Mouse (Mus musculus) forebrain, embryonic 15.5 days (tissue): ENCODE measurements around the gene Nsl1. TPM values are rescaled to one million over a fixed set of nuclear protein-coding genes. Genes with fewer than 3 reads are reported as not detected.

Source experiments
- ATAC-seq: fragments of 200-750 bp; cut with Nextera tagmentation; replicated peaks from 2 replicates; pipeline ENCODE4 v1.8.0; 2017; ENCODE audit warnings: mild to moderate bottlenecking, moderate TSS enrichment, moderate library complexity
- H3K27ac ChIP-seq: fragments of 300-500 bp; sonication (generic); replicated peaks from 2 replicates; pipeline ENCODE4 v1.5.1; 2015; ENCODE audit warnings: mild to moderate bottlenecking, inconsistent platforms
- H3K27me3 ChIP-seq: fragments of 300-500 bp; sonication (generic); 2 replicates; pipeline ENCODE4 v1.6.1; 2015; ENCODE audit warnings: inconsistent platforms
- H3K36me3 ChIP-seq: fragments of 300-500 bp; sonication (generic); 2 replicates; pipeline ENCODE4 v1.6.1; 2015; ENCODE audit warnings: mild to moderate bottlenecking, inconsistent platforms
- H3K4me1 ChIP-seq: fragments of 300-500 bp; sonication (generic); 2 replicates; pipeline ENCODE4 v1.6.1; 2015; ENCODE audit warnings: inconsistent platforms
- H3K4me2 ChIP-seq: fragments of 300-500 bp; sonication (generic); replicated peaks from 2 replicates; pipeline ENCODE4 v1.6.1; 2015; ENCODE audit warnings: mild to moderate bottlenecking, inconsistent platforms
- H3K4me3 ChIP-seq: fragments of 300-500 bp; sonication (generic); 2 replicates; pipeline ENCODE4 v1.5.1; 2015; ENCODE audit warnings: mild to moderate bottlenecking, inconsistent platforms
- H3K9ac ChIP-seq: fragments of 300-500 bp; sonication (generic); replicated peaks from 2 replicates; pipeline ENCODE4 v1.6.1; 2015; ENCODE audit warnings: mild to moderate bottlenecking, inconsistent platforms
- H3K9me3 ChIP-seq: fragments of 300-500 bp; sonication (generic); 2 replicates; pipeline ENCODE4 v1.6.1; 2016; ENCODE audit warnings: inconsistent platforms
- WGBS: fragments of 180-500 bp; shearing (Covaris S2); methylation state at CpG from one replicate; pipeline ENCODE4 v1.1.7; 2015; ENCODE audit warnings: mixed read lengths; 5-methylcytosine and 5-hydroxymethylcytosine counted together
- polyA plus RNA-seq: library from polyadenylated mRNA; unstranded; fragments of >200 nt; fragmentation: Nextera tagmentation; extraction: Ambion mirVana; gene quantifications from 2 replicates; pipeline ENCODE4 v1.2.1, GENCODE M21; 2015

Gene Nsl1
- polyA plus RNA-seq, 1 experiment from 2014 or later = 10.5 TPM

DNA sequence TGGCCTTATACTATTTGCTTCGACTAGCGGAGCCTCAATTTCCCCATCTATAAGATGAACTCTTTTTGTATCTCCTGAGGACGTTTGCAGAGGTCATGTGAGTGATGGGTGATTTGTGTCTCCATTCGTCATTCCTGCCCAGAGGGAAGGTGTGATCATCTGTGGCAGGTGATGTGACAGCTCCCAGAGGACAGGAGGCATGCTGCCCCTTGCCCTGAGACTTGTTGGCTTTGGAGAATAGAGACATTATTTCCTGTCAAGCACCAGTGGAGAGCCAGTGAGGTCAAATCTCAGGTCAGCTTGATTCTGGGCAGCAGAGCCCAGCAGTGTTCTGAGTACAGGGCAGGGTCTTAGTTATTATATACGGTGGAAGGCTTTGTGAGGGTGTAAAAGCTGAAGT, 36.3 kb downstream of the Nsl1 start:
- Histone ChIP-seq H3K4me2 (no peak overlapping the region), H3K9me3 (no peaks in the 10 kb centered on the region)

DNA sequence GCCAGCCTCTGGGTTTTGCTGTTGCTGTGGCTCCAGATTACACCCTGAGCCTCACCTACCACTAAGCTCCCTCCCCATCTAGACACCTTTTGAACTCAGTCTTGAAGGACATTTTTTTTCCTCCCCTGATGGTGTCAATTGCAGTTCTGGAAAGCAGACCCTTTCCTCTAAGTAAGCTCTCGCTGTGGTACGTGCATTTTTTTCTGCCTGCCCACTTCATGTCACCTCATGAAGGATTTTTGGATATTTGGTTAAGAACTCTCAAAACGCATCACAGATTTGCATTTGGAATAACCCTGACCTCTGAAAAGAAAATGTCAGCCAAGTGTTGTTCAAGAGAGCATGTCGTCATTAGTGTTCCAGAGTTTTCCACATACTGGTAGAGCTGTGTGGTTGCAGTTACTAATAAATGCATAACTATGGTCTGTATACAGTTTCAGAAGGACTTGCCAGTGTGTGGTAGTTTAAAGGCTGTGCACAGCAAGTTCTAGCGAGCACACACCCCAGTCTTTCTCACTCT, 37.0 kb downstream of the Nsl1 start:
- Histone ChIP-seq H3K9me3 (no peaks in the 10 kb centered on the region), H3K4me2 (no peak overlapping the region), H3K36me3 (no peaks in the 10 kb centered on the region), H3K9ac (no peak overlapping the region), H3K27me3 (peaks cover 15% of the 10 kb centered on the region), H3K4me1 (peaks cover 10% of the 10 kb centered on the region), H3K27ac (no peak overlapping the region), H3K4me3 (no peak overlapping the region)
- 71% methylated on average over 5 of the region's 5 CpGs for WGBS
- ATAC-seq = no peak

More for the DNA sequence above, 36.3 kb downstream of the Nsl1 start:
- WGBS = 49% methylated on average over 5 of the region's 5 CpGs
- Histone ChIP-seq H3K27me3 (peaks cover 15% of the 10 kb centered on the region), H3K4me3 (peak overlapping the region; percentile 52; the same call in 1 of the 2 replicates), H3K27ac (no peak overlapping the region), H3K4me1 (peaks cover 10% of the 10 kb centered on the region), H3K36me3 (no peaks in the 10 kb centered on the region), H3K9ac (no peak overlapping the region)
- ATAC-seq = no peak

DNA sequence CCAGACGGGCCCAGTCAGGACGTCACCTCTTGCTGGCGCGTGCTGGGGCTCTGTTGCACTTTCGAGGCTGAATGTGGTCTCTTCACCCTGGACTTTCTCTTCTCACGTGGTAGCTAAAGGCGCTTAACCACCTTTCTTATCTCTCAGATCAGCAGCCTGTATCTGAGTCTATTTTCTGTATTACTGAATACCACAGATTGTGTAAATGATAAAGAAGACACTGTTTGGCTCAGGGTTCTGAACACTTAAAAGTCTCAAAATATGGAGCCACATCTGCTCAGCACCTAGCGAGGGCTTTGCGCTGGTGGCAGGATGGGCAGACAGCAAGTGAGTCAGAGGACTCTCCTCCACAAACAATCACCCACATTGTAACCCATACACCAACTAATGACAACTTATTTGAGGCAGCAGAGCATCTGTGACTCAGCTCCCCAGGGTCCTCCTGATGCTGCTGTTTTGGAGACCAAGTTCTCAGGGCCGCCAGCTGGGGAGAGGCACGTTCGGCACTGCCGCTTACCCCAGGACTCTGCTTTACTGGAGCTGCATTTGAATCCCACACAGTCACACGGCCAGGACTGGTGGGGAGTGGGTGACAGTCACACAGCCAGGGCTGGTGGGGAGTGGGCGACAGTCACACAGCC, 40.0 kb downstream of the Nsl1 start:
- H3K36me3 ChIP-seq = no peaks in the 10 kb centered on the region
- H3K27me3 ChIP-seq = peaks cover 15% of the 10 kb centered on the region
- no peak overlapping the region for H3K27ac ChIP-seq
- no peak overlapping the region for H3K9ac ChIP-seq
- no peak for ATAC-seq
- WGBS = 88% methylated on average over 15 of the region's 15 CpGs
- peaks cover 7% of the 10 kb centered on the region for H3K4me1 ChIP-seq
- H3K9me3 ChIP-seq = no peaks in the 10 kb centered on the region
- H3K4me3 ChIP-seq = no peak overlapping the region
- H3K4me2 ChIP-seq = no peak overlapping the region

DNA sequence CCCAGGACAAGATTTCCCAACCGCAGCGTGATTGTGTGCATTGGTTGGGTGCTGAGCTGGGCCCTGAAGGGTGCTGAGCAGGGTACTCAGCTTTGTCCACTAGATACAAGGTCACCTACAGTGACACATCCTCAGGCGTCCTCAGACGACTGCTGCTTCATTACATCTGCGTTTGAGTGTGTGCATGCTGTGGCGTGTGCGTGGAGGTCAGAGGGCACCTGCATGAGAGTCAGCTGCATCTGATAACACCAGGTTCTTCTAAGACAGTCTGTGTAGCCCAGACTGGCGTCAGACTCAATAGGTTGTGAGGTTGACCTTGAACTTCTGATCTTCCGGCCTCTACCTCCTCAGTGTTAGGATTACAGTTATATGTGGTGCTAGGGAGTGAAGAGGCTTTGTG, 42.4 kb downstream of the Nsl1 start:
- Histone ChIP-seq H3K27me3 (no peaks in the 10 kb centered on the region), H3K4me1 (no peaks in the 10 kb centered on the region), H3K4me2 (no peak overlapping the region), H3K9me3 (no peaks in the 10 kb centered on the region), H3K9ac (no peak overlapping the region), H3K4me3 (no peak overlapping the region), H3K36me3 (no peaks in the 10 kb centered on the region), H3K27ac (no peak overlapping the region)
- 89% methylated on average over 9 of the region's 9 CpGs for WGBS
- no peak for ATAC-seq

DNA sequence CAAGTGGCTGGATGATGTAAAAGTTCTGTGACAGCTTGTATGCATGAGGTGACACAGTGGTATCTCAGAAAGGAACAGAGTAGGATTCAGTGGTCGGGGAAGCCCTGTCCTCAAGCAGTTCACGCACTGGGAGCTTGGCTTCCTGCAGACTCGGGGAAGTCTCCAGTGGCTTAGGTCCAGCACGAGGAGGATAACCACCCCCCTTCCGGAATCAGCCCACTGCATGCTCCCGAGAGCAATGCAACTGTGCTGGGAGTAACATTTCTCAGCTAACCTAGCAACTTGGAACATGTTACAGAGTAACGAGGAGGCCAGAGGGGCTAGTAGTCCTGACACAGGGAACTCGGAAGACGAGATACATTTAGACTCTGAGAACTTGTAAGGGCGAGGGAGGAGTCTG, 44.5 kb downstream of the Nsl1 start:
- WGBS = 69% methylated on average over 10 of the region's 10 CpGs

DNA sequence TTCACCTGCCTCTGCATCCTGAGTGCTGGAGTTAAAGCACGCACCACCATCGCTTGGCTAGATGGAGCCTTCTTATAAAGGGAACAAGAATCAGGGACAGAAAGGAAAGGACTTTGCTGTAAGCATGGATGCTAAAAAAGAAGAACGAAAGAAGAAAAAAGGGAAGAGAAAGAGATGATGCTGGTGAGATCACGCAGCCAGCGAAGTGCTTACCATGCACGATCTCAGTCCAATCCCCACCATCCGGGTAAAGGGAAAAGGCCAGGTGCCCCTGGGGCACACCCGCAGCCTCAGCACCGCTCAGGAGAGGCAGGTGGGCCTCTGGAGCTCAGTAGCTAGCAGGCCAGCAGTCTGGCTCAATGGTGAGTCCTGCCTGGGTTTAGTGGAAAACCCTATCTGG, 47.1 kb downstream of the Nsl1 start:
- Histone ChIP-seq H3K4me3 (no peak overlapping the region), H3K36me3 (no peaks in the 10 kb centered on the region), H3K9ac (no peak overlapping the region), H3K27ac (no peak overlapping the region), H3K27me3 (no peaks in the 10 kb centered on the region), H3K4me1 (no peaks in the 10 kb centered on the region), H3K9me3 (no peaks in the 10 kb centered on the region), H3K4me2 (no peak overlapping the region)
- ATAC-seq = no peak
- WGBS = 93% methylated on average over 9 of the region's 9 CpGs

More for the DNA sequence above, 44.5 kb downstream of the Nsl1 start:
- H3K27ac ChIP-seq = no peak overlapping the region
- no peaks in the 10 kb centered on the region for H3K9me3 ChIP-seq
- H3K4me3 ChIP-seq = no peak overlapping the region
- H3K9ac ChIP-seq = no peak overlapping the region
- H3K36me3 ChIP-seq = no peaks in the 10 kb centered on the region
- ATAC-seq = no peak
- H3K4me2 ChIP-seq = no peak overlapping the region
- H3K27me3 ChIP-seq = no peaks in the 10 kb centered on the region
- H3K4me1 ChIP-seq = no peaks in the 10 kb centered on the region

DNA sequence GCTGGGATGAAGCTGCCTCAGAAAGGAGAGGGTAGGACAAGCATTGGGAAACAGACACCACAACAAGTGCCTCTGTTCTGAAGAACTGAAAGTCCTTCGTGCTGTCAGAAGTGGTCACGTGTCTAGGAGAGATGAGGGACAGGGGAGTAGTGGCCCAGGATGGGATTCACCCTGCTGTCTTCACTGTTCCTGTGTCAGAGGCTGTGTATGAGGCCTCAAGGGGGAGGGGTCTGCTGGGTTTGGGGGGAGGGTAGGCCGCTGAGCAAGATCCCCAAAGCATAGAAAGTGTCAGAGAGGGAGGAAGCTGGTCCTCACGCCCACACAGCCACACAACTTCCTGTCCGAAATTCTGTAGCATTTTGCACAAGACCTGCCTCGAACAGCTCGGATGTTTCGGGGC, 48.3 kb downstream of the Nsl1 start:
- Histone ChIP-seq H3K9ac (no peak overlapping the region), H3K4me3 (no peak overlapping the region), H3K36me3 (no peaks in the 10 kb centered on the region), H3K4me2 (no peak overlapping the region), H3K4me1 (no peaks in the 10 kb centered on the region), H3K9me3 (no peaks in the 10 kb centered on the region), H3K27ac (no peak overlapping the region), H3K27me3 (no peaks in the 10 kb centered on the region)
- 59% methylated on average over 8 of the region's 8 CpGs for WGBS
- no peak for ATAC-seq

DNA sequence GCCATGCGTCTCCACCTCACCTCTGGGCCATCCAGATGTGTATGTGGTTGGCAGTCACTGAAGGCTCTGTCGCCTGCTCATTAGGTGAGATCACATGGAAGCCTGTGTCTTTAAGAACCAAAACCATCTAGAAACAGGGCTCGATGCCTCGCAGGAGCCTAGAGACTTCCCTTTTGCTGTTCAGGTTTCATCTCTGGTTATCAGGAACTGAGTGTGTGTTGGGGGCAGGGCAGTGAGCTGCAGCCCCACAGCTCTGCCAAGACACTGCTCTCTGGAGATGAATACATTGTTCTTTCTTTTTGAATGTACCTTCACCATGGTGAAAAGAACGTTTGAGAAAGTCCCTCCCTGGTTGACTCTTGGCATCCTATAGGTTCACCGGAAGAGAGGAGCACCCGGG, 52.1 kb downstream of the Nsl1 start:
- 83% methylated on average over 7 of the region's 7 CpGs for WGBS
- H3K9ac ChIP-seq = no peak overlapping the region

DNA sequence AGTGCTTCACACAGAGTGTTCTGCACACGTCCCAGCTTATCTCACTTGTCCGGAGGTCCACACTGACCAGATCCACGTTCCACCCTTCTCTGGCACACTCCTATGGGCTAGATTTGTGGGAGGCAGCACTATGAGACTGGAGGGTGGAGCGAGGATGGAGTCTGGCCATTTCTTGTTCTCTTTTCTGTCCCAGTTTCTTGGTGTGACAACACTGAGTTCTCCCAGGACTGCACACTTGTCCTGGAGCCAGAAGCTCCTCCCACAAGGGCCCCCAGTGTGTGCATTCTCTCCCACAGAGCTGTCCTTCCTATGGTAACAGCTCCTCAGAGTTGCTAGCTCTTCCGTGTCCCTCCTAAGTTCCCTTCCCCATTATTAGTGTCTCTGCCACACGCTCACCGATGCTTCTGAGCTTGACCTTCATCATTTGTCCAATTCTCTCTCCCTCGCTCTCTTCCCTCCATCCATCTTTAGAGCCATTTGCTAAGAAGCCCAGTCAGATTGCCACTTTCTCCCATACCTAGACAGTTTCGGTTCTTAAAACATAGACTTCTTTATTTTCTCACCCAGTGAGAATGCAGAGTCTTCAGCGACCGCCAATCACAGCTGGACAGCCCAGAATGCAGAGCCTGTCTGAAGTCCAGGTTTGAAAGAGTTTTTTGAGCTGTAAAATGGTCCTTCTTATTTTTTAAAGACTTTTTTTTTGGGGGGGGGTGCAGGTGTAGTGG, 52.9 kb downstream of the Nsl1 start:
- ATAC-seq = no peak
- Histone ChIP-seq H3K27ac (no peak overlapping the region), H3K9me3 (no peaks in the 10 kb centered on the region), H3K4me3 (no peak overlapping the region), H3K4me1 (no peaks in the 10 kb centered on the region), H3K9ac (no peak overlapping the region), H3K36me3 (no peaks in the 10 kb centered on the region), H3K4me2 (no peak overlapping the region), H3K27me3 (no peaks in the 10 kb centered on the region)
- 83% methylated on average over 11 of the region's 11 CpGs for WGBS

More for the DNA sequence above, 52.1 kb downstream of the Nsl1 start:
- Histone ChIP-seq H3K4me2 (no peak overlapping the region), H3K27ac (no peak overlapping the region), H3K9me3 (no peaks in the 10 kb centered on the region), H3K4me3 (no peak overlapping the region), H3K36me3 (no peaks in the 10 kb centered on the region), H3K4me1 (no peaks in the 10 kb centered on the region), H3K27me3 (no peaks in the 10 kb centered on the region)
- ATAC-seq = no peak

DNA sequence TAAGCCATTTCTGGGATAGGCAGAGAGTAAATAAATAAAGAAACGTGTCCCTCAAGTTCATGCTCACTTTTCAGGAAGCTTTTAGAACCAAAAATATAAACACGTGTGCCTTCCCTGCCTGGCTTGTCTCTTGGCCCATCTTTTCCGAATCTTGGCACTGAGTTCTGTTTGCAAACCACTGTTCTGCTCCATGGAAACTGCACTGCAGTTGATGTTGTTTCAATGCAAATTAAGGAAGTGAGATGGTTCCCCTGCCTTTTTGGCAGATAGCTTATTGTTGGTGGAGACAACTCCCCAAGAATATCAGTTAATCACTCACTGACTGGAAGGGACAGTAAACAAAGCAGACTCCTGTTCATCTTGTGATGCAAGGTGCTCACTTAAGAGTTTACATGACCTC, 59.9 kb downstream of the Nsl1 start:
- no peak overlapping the region for H3K4me2 ChIP-seq
- ATAC-seq = no peak
- no peaks in the 10 kb centered on the region for H3K36me3 ChIP-seq
- no peak overlapping the region for H3K9ac ChIP-seq
- WGBS = 71% methylated on average over 3 of the region's 3 CpGs
- no peaks in the 10 kb centered on the region for H3K9me3 ChIP-seq
- no peaks in the 10 kb centered on the region; the same call in 1 of the 2 replicates for H3K4me1 ChIP-seq
- no peak overlapping the region for H3K4me3 ChIP-seq
- H3K27me3 ChIP-seq = 0 out of 2 replicates have a peak, but pooled peaks cover 3% of the 10 kb centered on the region
- H3K27ac ChIP-seq = no peak overlapping the region

DNA sequence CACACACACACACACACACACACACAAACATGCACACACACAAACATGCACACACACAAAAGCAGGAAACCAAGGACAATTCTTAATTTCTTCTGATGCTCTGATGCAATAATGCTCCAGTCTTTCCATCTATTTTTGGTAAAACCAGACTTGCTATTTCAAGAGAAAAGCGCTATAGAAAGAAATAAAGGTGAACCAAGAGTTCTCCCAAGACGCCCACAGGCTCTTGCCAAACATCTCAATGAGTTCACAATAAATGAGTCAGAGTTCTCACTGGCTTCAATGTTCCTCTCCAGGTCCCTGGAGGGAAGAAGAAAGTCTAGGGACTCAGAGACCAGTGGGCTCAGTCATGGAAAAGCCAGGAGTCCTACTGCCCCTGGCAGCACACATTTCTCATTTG, 60.9 kb downstream of the Nsl1 start:
- ATAC-seq = no peak
- 90% methylated on average over 2 of the region's 2 CpGs for WGBS
- no peaks in the 10 kb centered on the region for H3K36me3 ChIP-seq
- no peak overlapping the region for H3K27ac ChIP-seq
- H3K9me3 ChIP-seq = no peaks in the 10 kb centered on the region
- H3K27me3 ChIP-seq = 0 out of 2 replicates have a peak, but pooled peaks cover 3% of the 10 kb centered on the region
- H3K9ac ChIP-seq = no peak overlapping the region
- no peaks in the 10 kb centered on the region; the same call in 1 of the 2 replicates for H3K4me1 ChIP-seq
- no peak overlapping the region for H3K4me3 ChIP-seq
- no peak overlapping the region for H3K4me2 ChIP-seq

DNA sequence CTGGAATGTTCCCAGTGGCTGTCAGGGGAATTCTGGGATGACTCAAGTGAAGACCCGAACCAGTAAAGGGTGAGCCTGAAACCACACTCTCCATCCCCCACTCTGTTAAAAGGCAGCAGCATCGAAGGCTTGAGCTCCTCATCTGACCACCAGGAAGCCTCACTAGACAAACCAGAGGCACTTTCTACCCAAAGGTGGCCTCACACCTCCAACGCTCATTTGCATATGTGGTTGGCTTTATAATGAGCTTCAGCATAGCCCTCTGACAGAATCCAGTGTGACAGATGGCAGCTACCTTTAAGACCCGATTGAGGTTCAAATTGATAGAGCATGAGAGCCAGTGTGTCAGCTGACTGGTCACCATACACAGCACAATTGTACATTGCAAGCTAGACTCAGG, 61.5 kb downstream of the Nsl1 start:
- no peaks in the 10 kb centered on the region for H3K36me3 ChIP-seq
- no peaks in the 10 kb centered on the region; the same call in 1 of the 2 replicates for H3K4me1 ChIP-seq
- no peak for ATAC-seq
- H3K4me3 ChIP-seq = no peak overlapping the region
- no peaks in the 10 kb centered on the region for H3K9me3 ChIP-seq
- no peak overlapping the region for H3K4me2 ChIP-seq
- 0 out of 2 replicates have a peak, but pooled peaks cover 3% of the 10 kb centered on the region for H3K27me3 ChIP-seq
- no peak overlapping the region for H3K9ac ChIP-seq
- 64% methylated on average over 4 of the region's 4 CpGs for WGBS
- H3K27ac ChIP-seq = no peak overlapping the region
